Mouse (Mus musculus) gastrocnemius, postnatal 14 days (tissue): ENCODE measurements around the gene Ephx1. TPM values are rescaled to one million over a fixed set of nuclear protein-coding genes. Genes with fewer than 3 reads are reported as not detected.
"Not testable (repeated sequence)": the region's sequence is repeated elsewhere in the genome, so short reads cannot be mapped to it uniquely, and the experiment has no call there.

ENCODE experiments used
- DNase-seq: peaks from one replicate; pipeline ENCODE4 v3.0.0; 2021; ENCODE audit warnings: mixed read lengths
- intact Hi-C: fragments of 180-260 bp; cut with DNase I; formaldehyde crosslinking; loops from one replicate; pipeline ENCODE4 v1.15.1; 2025; ENCODE audit warnings: low total_unique reads
- long read RNA-seq, 2 experiments: library from polyadenylated mRNA; stranded (forward); transcript quantifications; one replicate each; pipeline ENCODE4 v2.0.0; 2021
- total RNA-seq, 2 experiments: library from RNA; stranded (reverse); gene quantifications; 2 replicates each; pipeline ENCODE4 v1.2.3; 2021

Gene Ephx1
- total RNA-seq = 10 to 100 TPM; 13.5 to 16.4 TPM
- long read RNA-seq, experiment 1, transcript Ephx1-201 (9 exons, 1,741 nt) = major isoform, 13 of 16 reads
- long read RNA-seq, experiment 1, partial matches to known transcripts = 1 of 16 reads
- long read RNA-seq, experiment 1, other reads (novel, unspliced or antisense) = 1 of 16 reads
- long read RNA-seq, experiment 2, transcript Ephx1-201 (9 exons, 1,741 nt) = major isoform, 7 of 7 reads
- long read RNA-seq, experiment 2, partial matches to known transcripts = 0 of 7 reads
- long read RNA-seq, experiment 2, other reads (novel, unspliced or antisense) = 0 of 7 reads

DNA sequence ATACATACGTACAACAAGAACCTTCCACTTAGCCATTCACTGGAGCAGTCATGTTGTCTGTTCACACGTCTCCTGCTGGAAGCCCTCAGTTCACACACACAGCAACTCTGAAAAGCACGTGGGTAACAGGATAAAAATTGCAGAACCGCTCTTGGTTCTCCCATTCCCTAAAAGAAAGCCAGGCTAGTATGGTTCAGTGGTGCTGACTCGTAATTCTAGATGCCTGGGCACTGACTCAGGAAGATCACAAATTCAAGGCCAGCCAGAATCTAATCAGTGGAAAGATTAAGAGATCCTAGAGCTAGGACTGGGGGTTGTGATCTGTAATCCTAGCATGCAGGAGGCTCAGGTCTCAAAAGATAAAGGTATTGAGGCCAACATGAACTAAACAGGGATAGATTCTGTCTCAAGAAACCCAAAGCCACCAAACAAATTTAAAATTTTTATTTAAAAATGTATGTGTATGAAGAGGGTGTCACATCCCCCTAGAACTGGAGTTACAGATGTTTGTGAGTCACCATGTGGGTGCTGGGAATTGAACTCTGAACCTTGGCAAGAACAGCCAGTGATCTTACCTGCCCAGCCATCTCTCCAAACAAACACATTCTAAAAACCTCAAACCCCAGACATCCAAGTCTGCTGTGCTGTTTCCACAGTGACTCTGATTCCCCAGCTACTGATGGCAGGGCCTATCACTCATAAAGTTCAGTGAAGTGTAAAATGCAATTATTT lies at the start of gene Ephx1:
Gene Ephx1 (minus strand): TSS at position 149 of the 732 bp plus-strand sequence.
- intact Hi-C loops = no loop called here
- no peak for DNase-seq

DNA sequence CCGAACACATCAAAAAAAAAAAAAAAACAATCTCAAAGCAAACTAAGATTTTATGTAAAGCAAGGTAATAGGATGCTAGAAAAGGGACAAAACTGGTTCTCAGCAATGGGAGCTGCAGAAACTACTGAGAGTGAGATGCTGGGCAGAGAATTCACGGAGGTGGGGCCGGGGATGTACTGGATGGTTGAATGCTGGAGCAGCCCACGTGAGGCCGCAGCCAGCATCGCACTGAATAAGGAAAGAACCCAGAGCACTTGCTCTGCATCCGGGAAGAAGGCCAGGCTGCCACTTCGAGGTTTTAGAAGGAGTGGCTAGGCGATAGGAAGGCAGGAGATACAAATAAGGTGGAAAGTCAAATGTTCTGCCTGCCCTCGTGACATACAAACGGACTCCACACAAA lies 49.0 kb upstream of the Ephx1 start:
- intact Hi-C loops = no loop called here
- no peak for DNase-seq

DNA sequence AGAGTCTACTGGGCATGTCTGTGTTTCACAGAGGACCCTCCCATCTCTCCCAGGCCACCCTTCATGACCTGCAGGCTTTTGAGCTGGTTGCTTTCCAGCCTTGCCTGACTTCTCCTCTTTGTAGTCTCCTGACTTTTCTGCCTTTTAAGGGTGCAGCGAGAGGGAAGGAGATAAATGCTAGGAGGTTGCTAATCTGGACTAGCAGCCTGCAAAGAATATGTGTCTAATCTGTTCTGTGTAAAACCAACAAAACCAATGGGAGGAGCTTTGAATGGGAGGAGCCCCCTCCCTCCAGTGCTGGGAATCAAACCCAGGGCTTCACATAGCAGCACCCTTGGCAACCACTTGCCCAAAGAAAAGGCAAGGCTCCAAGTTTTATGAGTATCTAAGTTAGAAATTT lies 47.6 kb upstream of the Ephx1 start:
- no peak for DNase-seq
- intact Hi-C loops = no loop called here

DNA sequence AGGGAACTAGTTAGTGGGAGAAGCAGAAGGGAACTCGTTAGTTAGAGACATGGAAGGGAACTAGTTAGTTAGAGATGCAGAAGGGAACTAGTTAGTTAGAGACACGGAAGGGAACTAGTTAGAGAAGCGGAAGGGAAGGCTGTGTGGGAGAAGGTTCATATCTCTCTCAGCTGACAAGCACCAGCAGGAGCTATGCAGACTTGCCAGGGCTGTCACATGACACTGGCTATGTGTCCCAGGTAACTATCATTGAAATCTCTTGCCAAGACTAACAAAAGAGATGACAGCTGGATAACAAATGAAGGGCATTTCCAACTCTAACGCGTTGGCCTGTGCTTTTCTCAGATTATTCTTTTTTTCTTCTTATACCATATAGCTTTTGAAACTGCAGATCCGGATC lies 43.9 kb upstream of the Ephx1 start:
- DNase-seq = no peak
- intact Hi-C loops = no loop called here

DNA sequence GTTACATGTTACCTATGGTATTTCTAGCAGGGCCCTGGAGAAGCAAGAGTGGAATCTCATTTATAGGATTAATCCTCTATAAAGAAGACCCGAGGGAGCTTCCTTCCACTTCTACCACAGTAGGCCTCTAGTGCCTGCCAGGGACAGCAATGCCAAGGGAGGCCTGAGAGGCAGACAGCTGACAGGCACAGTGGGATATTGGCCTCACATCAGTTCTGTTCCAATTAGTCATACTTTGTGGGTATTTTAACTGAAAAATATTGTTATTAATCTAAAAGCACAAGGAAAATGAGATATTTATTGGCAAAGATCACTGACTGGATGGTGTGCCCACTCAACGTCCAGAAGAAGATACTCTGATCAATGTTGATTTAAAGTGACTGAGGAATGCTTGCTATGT lies 43.3 kb upstream of the Ephx1 start:
- intact Hi-C loops = no loop called here

DNA sequence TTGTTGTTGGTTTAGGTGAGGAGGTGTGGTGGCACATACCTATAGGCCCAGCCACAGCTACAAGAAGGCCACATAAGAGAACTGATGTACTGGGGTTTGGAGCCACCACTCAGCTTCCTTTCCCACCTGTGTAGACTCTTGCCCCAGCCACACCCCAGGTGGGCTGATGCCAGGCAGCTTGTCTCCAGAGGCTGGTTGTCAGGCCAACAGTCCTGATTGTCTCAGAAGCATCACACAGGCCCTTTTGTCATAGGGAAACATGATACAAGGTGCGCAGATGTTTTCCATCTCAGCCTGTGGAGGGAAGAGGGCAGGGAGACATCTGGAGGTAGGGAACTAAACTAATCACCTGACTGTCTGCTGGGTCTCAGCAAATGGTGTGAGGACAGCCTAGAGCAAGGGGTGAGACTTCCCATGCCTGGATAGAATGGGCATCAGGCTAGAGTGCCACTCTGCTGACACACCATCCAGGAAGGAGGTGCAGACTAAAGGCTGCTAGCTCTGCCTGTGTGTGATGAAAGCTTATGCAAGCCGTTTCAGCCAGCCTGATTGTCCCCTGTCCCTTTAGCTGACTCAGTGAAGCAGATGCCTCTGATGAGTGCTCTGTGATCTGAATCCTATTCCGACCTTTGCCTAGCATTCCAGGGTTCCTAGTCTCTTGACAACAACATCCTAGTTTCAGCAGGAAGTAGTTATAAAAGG lies 41.2 kb upstream of the Ephx1 start:
- intact Hi-C loops = no loop called here
- DNase-seq = no peak

More for the DNA sequence above, 43.3 kb upstream of the Ephx1 start:
- DNase-seq = no peak

DNA sequence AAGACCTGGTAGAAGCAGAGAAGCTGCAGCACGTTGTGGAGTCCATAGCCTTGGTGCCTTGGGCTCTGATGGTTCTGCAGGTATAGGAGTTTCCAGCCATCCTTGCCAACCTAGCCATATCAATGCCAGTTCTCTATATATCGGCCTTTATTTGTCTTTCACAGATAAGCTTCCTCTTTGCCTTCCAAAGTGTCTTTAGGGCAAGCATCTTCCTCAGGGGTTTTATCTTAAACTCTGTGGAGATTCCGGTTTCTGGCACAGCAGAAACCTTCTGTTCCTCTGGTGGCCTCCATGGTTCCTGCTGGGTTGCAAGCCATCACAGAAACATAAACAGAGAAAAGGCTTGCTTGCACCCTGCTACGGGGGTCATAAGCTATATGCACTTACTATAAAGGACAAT lies 32.2 kb upstream of the Ephx1 start:
- intact Hi-C loops = no loop called here
- no peak for DNase-seq

DNA sequence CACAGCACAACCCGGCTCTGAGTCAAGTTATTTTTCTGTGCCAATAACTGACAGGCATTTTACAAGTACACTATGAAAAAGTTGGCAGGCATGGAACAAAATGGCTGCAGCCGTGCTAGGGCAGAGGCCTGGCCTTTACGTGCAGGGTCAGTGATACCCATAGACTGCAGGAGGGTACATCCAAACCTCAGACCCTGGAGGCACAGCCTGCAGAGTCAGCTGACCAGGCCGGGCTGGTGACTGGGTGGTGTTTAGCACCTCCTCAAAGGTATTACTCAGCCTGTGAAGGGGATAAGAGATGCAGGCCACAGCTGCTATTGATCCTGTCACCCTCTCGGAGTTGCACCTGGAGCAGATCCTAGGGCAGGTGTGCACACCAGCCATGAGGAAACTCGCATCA lies 30.2 kb upstream of the Ephx1 start, which contains the start of gene 9130409I23Rik:
Gene 9130409I23Rik (plus strand): TSS at position 301 of the 400 bp plus-strand sequence.
- no peak for DNase-seq
- intact Hi-C loops = no loop called here

DNA sequence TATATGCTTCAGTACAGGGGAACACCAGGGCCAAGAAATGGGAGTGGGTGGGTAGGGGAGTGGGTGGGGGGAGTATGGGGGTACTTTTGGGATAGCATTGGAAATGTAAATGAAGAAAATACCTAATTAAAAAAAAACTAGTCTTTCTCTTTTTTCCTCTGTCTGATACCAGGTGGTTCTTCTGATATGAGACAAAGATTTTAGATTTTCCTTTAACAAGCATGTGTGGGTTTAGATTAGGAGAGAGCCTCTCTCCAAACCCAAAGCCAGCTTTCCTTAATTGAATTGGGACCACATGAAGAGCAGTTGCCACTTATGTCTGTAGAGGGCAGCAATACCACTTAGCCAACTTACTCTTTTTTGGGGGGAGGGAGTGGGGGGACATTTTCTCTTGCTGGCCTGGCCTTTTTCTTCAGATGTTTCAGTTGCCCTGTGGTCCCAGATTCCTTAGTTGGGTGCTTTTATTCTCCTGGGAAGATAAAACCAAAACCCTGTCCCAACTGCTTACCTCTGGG lies 28.7 kb upstream of the Ephx1 start:
- intact Hi-C loops = loop anchor here (10.0 kb wide), 1 partner anchor 145 kb away; the partner anchor contains the start of gene Pycr2
- DNase-seq = no peak

DNA sequence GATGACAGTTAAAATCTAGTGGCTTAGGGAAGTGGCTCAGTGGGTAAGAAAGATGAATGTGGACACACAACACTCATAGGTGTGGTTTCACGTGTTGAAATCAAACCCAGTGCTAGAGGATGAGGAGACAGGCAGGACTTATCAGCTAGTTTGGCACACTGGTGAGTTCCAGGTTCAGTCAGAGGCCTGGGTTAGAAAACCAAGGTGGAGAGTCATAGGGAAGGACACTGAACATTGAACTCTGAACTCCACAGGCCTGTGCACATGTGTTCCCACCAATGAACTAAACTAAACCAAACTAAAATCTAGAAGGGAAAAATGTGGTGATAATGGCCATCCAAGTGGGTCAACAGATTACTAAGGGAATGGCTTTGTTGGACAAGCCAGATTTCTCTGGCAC lies 26.8 kb upstream of the Ephx1 start:
- no peak for DNase-seq
- intact Hi-C loops = loop anchor here (10.0 kb wide), 1 partner anchor 143 kb away; the partner anchor contains the start of gene Pycr2

DNA sequence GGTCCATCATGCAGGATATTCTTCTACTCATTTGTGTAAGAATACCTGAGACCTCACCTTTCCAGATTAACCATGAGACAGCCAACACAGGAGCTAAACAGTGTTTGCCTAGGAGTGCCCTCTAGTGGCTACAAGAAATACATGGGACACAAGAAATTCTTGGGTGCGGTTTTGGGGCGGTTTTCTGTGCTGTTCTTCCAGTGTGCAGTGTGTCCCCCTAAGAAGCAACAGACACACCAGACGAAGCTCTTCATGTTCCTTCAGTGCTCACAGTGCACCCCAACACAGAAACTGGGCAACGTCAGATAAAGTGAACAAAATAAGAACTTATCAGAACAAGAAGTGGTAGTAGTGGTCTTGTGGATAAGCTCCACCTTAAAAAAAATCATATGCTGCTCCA lies 18.9 kb upstream of the Ephx1 start:
- no peak for DNase-seq
- intact Hi-C loops = loop anchor here (2.0 to 10.0 kb wide), 2 partner anchors 47 to 135 kb away; partner anchors contain the start of gene Pycr2

DNA sequence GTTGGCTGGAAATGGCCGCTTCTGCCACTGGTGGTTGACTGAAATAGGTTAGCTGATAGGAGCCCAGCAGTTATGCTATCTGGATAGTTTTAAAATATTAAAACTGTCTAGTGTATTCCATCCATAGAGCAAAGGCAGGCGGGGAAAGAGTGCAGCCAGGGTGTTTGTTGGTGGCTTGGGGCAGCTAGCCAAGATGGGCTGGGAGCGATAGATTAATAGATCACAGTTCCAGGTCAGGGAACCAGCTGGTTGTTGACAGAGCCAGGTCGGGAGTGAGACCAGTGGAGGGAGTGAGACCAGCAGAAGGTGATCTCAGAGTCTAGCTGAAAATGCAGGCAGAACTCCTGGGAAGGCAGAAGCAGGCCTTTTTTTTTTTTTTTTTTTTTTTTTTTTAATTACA lies 16.9 kb upstream of the Ephx1 start:
- DNase-seq = no peak
- intact Hi-C loops = loop anchor here (2.0 kb wide), 1 partner anchor 45 kb away; no protein-coding TSS in a partner anchor

DNA sequence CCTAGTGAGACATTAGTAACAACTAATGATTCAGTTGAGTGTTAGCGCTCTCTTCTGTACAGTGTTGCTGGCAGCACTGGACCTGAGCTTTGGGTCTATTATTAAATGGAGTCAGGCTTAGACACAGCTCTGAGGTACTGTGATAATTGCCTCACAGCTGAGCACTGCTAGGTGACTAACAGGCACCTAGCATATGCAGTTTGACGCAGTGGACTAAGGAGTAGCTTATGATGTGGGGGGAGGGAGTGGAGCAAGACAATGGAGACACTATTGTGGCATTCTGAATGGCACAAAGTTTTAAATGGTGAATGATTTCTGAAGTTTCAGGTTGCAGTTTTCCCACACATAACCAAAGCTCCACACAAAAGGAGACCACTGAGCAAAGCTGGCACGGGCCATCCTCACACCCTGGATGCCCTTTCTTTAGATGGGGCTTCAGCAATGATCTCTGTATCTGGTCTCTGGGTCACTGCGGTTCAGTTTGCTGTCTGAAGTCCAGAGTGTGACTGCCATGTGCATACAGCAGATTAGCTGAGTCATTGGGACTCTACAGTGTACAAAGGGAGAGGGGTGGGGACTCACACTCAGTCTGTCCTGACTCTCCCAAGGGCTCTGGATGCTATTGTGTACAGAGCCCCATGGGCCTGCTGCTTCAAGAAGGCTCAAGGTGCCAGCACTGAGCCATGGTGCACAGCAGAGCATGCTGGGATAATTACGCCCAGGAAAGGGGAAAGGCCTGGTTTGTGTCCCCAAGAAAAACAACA lies 14.5 kb upstream of the Ephx1 start:
- DNase-seq, intact Hi-C loops: not testable (repeated sequence)

DNA sequence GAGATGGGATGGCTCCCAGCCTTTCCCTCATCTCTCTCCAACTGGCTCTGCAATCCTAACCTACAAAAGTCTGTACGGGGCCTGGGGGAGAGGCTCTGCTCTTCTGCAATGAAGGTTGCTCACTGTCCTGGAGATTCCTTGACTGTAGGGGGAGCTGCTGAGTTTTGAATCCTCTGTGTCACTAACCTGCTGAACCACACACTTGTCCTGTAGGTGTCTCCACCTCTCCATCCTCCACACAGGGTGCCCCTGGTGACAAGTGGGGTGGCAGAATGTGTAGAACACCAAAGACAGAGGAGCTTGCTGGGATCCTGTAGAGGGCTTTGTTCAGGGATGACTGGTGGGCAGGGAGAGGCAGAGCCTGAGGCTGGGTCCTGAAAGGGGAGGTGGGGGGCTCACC lies 1.6 kb upstream of the Ephx1 start:
- intact Hi-C loops = no loop called here
- DNase-seq = no peak

DNA sequence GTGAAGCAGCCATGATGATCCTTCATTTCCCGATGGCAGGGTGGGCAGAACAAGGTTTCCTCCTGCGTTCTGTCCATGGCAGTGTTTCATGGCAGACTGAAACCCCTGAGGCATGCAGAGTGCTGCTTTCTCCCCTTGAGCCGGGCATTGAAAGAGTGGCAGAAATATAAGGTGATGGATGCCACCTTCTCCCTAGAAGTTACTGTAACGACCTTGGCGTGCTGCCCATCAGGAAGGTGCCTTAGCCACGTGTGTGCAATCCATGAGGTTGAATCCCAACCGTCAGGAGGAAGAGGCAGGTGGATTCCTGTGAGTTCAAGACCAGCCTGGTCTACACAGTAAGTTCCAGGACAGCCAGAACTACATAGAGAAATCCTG lies 773 bp upstream of the Ephx1 start:
- no peak for DNase-seq
- intact Hi-C loops = no loop called here

DNA sequence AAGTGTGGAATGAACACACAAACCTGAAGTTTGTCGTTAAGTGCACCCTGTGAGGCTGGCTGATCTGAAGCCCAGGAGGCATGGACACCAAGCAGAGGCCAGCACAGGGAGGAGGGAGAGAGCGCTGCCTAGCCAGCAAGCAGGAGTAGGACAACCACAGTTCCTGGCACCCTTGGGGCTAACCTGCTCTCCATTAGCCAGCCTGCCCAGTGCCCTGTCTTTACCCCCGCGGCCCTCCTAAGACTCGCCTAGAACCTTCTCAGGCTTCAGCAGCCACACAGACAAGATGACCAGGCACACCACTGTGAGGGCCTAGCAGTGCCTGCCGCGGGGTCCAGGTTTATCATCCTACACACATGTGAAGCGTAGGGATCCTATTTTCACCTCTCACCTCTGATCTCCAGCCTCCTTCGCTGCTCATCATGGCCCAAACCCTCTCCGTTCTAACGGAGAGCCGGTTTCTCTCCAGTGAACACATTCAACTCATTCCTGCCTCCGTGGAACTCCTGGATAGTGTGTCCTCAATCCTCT lies 2.7 kb downstream of the Ephx1 start:
- intact Hi-C loops = no loop called here
- no peak for DNase-seq

DNA sequence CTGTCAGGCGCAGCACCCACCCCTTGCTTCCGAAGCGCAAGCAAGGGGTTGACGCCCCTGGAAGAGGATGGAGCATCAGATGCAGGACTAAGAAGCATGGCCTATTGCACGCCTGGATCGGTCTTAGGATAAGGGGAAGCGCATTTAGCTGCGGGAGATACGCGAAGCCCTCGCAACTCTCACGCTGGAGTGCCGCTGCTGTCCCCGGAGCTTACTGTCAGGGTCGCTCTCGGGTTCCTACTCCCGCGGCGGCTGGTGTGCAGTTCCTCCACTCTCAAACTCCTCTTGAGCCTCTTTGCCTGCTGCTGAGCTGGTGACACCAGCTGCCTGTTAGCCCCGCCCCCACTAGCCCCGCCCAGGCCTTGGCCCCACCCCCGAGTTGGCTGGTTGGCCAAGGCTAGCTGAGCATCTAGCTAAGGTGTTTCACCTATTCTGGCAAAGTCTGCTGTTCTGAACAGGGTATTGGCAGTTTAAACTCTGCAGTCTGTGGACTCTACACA lies 3.4 kb downstream of the Ephx1 start:
- peak; percentile 79 for DNase-seq
- intact Hi-C loops = no loop called here

DNA sequence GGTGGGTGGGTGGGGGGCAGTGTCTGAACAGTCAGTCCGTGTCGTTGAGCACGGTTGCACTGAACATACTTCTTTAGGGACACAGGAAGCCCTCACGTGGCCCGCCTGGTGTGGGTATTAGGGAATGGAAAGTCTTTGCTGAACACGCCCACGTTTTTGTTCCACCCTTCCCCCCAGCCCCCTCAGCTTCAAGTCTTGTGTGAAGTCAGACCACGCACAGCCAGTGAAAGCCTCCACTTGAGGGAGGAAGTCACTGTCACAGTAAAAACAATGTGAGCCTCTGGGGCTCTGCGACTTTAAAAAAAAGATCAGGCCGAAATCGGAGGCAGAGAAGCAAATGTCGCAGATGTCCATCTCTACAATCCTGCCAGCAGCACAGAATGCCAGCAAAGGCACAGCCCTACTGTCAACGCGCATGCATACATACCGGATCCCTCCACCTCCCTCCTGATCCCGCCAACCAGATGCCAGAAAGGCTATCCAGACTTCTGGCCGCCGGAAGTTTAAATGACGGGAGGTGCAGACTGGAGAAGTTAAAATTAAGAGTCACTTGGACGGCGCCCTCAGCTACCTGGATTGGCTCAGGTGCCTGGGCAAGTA lies 4.1 kb downstream of the Ephx1 start:
- intact Hi-C loops = no loop called here
- peak; percentile 82 for DNase-seq

DNA sequence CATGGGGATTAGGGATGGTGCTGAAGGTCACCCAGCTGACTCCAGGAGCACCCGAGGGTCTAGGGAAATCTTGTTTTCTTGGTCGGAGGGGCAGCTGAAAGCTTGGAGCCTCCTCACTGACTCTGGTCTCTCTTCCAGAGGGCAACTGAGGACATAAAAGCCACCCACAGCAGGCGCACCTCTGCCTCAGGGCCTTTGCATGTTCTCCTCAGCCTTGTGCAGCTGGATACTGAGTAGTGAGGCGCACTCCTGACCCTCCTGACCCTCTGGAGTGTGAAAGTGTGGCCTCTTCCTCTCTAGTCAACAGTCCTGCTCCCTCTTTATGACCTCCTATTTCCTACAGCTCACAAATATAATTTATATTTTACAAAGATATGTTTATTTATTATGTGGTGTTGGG lies 4.7 kb downstream of the Ephx1 start:
- intact Hi-C loops = no loop called here
- no peak for DNase-seq
